Mouse (Mus musculus): ENCODE measurements around the gene Prmt9.

Prmt9 gene

DNA sequence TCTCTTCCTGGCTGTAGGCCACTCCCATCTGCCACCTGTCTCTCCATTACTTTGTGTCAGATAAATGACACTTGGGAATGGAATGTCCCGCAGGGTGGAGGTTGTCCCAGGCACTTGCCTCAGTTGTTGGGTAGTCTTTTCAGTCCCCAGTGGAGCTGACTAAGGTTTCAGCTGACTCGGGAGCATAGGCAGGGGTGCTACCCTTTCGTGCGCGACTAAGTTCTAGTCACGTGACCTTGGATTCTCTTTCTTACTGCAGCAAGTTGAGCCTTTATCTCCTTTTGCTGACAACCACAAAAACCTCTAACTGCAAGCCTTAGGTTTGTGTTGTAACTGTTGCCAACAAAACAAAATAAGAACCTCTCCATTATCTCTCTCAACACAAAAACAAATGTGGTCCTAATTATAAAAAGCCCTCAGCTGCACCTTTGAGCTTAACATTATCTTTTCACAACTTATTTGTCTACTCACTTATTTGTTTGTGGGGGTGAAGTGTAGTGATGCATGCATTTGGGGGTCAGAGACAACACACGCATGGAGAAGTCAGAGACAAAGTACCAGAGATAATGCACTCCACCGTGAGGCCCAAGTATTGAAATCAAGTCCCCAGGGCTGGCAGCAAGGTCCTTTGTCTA is 14.7 kb upstream of the Prmt9 start:
- DNase-seq = peak; percentile 33 to 50

DNA sequence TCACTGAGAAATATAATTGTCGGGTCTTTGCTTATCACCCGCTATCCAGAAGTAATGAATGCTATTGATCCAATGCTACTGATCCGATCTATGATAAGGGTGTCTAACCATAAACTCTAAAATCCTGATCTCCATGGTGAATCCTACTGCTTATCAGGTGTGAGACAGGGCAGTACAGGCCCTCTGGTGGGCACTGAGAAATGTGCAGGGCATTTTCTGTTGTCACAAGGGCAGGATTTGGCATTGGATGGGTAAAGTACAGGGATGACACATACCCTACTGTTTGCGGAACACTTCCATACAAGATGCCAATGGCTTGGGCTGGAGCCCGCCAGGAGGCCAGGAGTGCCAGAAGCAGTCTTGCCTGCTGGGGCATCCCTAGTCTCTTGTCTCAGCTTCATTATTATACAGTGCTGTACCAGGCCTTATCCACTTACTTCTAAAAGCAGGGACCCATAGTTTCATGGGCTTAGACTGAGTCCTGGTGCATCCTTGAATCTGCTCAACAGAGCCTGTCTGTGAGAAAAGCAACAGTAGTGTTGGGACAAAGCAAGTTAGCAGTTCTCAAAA is 14.1 kb upstream of the Prmt9 start:
- peak; percentile 55 to 61 for DNase-seq

DNA sequence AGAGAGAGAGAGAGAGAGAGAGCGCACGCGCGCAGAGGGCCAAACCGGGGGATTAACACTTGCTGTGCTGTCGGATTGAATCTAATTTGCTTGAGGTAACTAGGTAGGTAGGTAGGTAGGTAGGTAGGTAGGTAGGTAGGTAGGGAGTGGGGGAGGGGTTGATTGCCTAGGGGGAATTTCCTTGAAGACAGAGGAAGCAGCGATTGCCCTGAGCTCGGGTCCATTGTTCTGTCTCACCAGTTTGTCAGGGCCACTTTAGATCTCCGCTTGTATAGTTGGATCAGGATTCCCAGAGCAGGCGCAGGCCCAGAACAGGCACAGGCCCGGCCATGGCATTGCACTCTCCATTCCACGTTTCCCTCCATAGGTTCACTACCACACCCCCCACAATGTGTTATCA is 12.4 kb upstream of the Prmt9 start:
- DNase-seq = no peak

DNA sequence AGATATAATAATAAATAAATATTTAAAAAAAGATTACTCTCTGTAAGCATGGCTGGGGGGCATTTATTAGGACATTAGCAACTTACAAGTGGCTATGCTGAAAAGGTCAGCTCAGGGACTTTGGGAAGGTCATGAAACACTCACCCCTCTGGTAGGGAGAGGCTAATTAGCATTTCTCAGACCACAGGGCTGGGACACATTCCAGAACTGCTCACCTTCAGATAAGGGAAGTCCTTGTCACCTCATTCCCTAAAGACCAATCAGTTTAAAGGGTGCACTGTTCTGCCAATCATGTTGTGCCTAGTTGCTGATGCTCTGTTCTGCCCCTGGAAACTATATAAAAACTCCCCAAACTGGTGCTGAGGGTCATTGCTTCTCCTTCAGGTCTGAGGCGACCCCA is 10.9 kb upstream of the Prmt9 start:
- no peak for DNase-seq

DNA sequence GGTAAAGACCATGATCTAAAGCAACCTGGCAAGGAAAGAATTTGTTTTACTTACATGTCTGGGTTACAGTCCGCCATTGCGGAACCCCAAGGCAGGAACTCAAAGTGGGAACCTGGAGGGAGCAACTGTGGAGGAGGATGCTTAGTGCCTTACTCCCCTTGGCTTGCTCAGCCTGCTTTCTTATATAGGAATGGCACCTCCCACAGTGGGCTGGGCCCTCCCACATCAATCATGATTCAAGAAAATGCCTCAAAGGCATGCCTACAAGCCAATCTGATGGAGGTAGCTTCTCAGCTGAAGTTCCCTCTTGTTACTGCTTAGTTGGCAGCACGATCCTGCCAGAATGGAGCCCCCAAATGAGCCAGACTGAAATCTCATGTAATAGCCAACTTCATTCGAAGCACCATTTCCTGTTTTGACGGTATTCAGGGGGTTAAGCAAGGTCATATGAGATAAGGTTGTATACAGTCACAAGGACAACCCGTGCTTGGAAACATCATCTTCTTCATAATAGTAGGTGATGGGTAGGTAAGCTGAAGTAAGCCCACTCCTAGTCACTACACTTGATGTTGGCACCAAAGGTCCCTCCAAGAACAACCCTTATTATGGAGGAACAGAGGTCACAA is 5.9 kb upstream of the Prmt9 start:
- no peak for DNase-seq

DNA sequence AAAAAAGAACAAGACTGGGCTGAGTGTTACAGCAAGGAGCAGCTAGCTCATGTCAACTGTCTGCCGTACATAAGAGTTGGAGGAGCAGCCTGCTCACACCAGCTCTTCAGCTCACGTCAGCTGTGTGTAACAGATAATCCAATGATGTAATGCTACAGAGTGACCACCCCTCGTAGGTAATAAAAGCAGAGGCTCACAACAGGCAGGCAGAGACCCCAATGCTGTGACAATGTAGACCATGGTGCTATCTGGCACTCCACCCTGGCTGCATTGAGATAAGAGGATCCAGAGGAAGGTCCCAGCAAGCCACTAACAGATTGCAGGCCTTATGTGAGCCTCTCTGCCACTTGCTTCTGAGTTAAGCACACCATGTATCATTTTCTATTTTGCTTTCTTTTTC is 4.8 kb upstream of the Prmt9 start:
- no peak for DNase-seq

DNA sequence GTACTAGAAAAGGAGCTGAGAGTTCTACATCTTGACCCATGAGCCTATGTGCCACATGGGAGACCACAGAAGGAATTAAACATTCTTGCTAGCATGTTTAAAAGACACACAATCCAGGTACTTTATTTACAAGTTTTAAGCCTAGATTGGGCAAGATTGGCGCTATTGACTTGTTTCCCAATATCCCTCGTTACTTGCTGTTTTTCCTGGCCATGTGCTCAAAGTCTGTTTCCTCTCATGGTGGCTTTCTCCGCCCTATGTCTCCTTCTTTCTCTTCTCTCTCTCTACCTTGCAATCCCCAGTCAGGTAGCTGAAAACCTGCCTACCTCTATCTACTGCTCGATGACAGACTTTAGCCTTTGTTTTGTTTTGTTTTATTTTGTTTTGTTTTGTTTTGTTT is 3.6 kb upstream of the Prmt9 start:
- DNase-seq = no peak

DNA sequence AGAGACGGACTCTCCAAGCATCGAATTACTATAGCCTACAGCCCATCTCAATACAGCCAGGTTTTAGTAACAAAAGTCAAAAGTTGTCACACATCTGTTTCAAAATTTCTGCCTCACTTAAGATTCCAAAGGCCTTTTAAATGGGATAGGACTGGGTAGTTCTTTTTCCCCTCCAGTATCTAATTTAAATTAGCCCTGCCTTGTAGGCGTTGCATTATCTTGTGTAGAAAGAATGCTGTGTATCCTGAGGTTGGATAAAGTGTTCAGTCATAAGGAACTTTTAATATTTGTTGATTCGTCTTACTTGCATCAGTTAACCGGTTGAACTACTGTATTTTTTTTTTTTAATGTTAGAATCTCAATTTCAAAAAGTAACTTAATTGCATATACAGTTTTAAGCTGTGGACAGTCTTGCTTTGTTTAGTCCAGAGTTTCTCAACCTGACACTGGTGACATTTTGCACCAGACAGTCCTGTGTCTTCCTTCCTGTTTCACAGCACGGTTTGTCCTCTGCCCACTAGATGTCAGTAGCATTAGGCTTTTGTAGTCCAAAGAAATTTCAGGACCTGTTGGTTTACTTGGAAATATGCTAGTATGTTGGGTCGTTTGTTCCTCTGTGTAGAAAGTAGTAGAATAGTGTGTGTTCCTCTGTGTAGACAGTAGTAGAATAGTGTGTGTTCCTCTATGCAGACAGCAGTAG is 834 bp downstream of the Prmt9 start:
- peak; percentile 15 to 17 for DNase-seq

DNA sequence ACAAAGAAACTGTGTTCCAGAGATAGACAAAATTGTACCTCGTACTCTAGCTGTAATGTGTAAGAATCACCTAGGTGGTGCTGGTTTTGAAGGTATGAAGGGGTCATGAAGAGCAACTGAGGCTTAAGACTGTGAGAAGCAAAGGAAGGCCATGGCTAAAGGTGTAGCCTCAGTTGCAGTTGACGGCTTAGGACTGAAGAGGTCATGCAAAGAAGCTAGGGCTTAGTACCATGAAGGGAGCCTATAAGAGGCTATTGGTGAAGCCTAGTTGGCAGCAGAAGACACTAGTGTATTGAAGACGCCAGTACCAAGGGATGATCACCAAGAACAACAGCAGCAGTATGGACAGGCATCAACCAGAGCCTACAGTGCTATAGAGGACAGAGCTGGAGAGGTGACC is 3.3 kb downstream of the Prmt9 start:
- no peak for DNase-seq

DNA sequence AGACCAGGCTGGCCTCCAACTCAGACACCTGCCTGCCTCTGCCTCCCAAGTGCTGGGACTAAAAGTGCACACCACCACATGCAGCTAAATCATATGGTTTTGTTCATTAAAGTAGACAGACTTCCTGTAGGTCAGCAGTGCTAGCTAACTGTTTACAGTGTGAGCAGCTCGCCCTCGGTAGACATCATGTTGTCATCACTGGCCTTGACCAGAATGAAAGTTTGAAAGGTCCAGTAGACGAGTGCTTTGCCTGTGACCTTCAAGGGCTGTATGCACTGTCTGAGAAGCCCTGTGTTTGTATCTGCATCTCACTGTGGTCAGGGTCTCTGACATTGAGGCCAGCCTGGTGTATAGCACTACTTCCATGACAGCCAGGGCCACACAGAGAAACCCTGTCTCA is 12.2 kb downstream of the Prmt9 start:
- no peak for DNase-seq

DNA sequence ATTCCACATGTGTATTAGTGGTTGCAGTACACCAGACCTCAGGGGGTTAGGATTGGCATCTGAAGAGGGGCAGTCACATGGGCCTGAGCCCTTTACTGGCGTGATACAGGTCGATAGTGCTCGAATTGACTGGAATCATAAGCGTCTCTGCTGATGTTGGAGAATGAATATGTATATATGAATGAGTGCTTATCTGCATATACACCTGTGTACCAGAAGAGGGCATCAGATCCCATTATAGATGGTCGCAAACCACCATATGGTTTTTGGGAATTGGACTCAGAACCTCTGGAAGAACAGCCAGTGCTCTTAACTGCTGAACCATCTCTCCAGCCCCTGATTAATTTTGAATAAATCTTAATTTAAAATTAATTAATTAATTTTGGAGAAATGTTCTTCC is 25.0 kb downstream of the Prmt9 start:
- DNase-seq = no peak

DNA sequence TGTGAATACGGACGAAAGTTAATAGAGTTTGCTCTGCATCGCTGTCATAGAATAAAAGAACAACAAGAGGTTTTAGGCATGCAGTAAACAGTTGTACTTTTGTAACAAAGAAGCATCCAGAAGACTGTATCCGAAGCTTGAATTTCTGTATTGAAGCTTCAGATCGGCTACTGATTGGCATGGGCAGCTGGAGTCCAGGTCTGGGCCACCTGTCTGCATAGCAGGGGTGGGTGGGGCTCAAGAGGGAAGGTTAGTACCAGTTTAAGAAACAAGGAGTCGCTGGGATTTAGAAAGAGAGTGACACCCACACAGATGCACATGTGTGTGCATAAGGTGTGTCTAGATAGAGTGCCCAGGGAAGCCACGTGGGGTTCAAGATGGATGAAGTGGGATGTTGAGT is 28.5 kb downstream of the Prmt9 start:
- DNase-seq = no peak

DNA sequence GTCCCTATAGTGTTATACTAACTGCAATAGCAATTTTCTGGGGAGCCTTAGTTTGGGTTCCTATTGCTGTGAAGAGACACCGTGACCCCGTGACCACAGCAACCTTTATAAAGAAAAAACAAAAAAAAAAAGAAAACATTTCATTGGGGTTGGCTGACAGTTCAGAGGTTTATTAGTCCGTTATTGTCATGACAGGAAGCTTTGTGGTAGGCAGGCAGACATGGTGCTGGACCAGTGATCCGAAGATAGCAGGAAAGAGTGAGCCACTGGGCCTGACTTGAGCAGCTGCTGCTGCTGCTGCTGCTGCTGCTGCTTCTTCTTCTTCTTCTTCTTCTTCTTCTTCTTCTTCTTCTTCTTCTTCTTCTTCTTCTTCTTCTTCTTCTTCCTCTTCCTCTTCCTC is 35.0 kb downstream of the Prmt9 start:
- no peak for DNase-seq

DNA sequence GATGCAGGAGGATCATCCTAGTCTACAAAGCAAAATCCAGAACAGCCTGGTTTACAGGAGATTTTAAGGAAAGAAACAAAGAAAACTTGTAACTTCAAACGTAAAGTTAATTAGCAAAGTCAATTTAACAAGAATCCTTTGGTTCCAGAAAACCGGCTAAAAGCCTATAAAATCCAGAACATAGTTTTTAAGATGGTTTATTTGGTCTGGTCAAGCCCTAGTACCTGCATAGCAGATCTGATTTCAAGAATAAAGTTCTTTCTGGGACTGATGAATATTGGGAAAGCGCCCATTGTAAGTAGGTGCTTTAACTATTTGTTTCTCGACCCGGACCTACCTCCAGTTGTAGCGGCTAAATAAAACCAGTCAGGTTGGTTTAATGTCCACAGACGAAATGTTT is 60.4 kb downstream of the Prmt9 start:
- DNase-seq = no peak

DNA sequence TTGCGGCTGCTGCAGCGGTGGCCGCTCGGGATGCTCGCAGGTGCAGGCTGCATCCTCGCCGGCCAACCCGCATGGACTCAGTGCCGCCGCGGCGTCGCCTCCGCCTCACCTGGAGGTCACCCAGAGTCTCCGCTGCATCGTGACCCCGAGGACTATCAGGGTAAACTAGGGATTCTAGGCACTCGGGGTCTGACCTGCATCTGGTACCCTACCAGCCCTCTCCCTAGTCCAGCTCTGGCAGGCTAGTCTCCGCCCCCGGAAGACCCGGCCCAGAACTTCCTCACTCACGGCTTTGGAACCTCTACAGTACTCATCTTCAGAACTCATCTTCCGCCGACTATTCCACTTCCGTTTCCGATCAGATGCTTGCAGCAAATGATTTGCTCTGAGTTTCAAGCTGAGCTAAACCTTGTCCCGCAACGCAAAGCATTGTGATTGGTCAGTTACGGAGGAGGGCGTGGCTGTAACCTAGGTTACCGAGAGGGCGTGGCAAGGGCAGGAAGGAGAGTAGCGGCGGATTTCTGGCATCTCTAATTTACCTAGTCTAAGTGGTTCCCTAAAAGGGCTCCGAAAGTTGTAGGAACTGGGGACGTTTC is 61.3 kb downstream of the Prmt9 start, which contains the start of gene Tmem184c:
TSS of gene Tmem184c (minus strand) at position 325 of the 596 bp plus-strand sequence.
- peak; percentile 99 to 100 for DNase-seq

DNA sequence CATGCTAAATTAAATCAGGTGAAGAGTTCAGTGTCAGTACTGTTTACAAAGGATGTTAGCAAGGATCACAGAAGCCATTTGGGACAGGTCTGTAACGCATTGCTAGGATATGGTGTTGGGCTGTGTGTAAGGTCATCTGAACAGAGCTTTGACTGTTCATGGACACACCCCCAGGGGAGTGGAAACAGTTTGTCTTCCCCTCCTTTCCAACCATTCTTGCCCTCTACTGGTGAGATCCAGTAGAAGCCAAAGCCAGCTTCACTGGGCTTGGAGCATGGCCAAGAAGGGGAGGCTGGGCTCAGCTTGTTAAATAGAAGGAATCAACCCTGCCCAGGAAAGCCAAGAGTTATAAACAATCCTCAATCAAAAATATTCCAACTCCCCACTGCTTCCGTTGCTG is 68.7 kb downstream of the Prmt9 start:
- no peak for DNase-seq

DNA sequence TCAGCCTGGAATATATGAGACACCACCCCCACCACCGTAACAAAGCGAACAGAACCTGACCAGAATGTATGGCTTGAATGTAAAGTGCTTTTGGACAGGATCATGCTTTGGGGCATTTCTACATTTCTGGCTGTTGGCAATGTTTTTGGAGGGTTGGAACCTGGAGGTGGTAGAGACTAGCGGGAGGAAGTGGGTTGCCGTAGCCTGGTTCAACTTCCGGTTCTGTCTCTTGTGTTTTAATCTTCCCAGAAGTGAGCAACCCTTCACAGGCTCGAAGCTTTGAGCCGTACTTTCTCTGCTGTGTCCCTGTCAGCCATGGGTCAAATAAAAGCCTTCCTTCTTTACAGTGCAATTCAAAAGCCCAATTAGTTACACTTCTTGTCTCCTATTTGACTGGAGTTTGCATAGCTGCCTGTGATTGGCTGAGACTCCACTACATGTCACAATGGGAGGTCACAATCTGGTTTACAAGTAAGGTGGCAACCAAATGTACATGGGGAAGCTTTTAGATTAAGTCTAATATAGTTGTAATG is 74.5 kb downstream of the Prmt9 start:
- DNase-seq = no peak

DNA sequence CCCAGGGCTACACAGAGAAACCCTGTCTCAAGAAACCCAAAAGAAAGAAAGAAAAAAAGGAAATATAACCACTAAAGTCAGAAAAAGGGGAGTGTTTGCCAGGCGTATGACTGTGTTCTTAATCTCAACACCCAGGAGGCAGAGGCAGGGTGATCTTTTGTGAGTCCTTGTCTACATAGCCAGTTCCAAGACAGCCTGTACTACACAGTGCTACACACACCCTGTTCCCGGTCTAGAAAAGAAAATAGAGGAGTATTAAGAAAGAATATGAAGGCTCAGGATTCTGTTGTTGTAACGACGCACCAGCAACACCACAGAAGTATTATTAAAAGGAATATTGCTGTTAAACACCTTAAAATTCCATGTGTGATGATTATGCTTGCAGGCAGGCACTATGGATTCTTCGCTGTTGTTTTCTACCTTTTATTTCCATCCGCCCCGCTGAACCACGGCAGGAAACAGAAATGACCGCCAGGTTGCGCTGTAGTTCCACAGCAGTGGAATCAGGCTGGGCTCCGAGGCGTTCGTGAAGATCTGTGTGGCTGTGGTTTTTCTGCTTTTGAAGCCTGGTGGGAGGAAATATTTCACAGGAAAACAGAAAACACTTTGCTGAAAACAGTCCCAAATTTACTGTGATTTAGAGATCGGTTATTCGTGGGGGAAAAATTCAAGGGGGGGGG is 80.8 kb downstream of the Prmt9 start:
- peak; percentile 70 to 77 for DNase-seq

DNA sequence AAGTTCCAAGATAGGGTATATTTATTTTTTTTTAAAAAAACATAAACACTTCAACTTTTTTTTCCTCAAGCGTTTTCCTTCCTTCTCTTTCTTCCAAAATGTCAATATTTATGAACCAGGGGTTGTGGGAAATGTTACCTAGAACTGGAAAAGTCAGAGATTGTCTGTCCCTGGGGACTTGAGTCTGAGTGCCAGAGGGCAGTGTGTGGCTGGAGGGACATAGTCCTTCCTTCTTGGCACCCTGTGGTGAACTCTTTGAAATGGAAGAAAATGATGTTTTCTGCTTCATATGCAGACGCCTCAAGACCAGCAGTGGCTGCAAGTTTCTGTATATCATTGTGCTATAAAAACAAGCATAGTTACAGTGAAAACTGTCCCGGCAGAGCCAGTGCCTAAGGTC is 81.5 kb downstream of the Prmt9 start:
- no peak for DNase-seq
